Mouse (Mus musculus) heart, adult 2 months (tissue): ENCODE data around the gene Nmnat1.

Source experiments
- CTCF ChIP-seq: fragments of 200-600 bp; IDR thresholded peaks from 2 replicates; pipeline ENCODE4 v1.8.1; 2022; ENCODE audit warnings: antibody characterized with exemption, mild to moderate bottlenecking, moderate library complexity
- POLR2A ChIP-seq: fragments of 200-500 bp; IDR thresholded peaks from 2 replicates; pipeline ENCODE4 v1.6.1; 2011; ENCODE audit warnings: mild to moderate bottlenecking, low read depth, low read length, control low read depth; ENCODE audit not compliant: insufficient read depth

- TF ChIP-seq POLR2A (no peak), CTCF (no peak)
Observed at GRCm38 (mm10) chr4:149518351-149519220, 33.6 kb upstream of the Nmnat1 start.
